Mouse (Mus musculus) hindbrain, embryonic 14.5 days (tissue): ENCODE measurements around the gene Hoxd11. TPM values are rescaled to one million over a fixed set of nuclear protein-coding genes. Genes with fewer than 3 reads are reported as not detected.

Source experiments
- ATAC-seq: fragments of 200-750 bp; cut with Nextera tagmentation; 2 replicates; pipeline ENCODE4 v1.8.0; 2017; ENCODE audit warnings: moderate number of reproducible peaks, mild to moderate bottlenecking, moderate TSS enrichment, moderate library complexity; ENCODE audit not compliant: low FRiP score
- DNase-seq: peaks from one replicate; pipeline ENCODE4 v3.0.0-alpha.2; 2015; ENCODE audit warnings: low spot score
- H3K27ac ChIP-seq: fragments of 300-500 bp; sonication (generic); 2 replicates; pipeline ENCODE4 v1.5.1; 2014; ENCODE audit warnings: mild to moderate bottlenecking, moderate library complexity
- H3K27me3 ChIP-seq: fragments of 300-500 bp; sonication (generic); 2 replicates; pipeline ENCODE4 v1.6.1; 2014; ENCODE audit warnings: mild to moderate bottlenecking, low read length, mixed read lengths; ENCODE audit not compliant: control insufficient read depth, insufficient read depth
- H3K36me3 ChIP-seq: fragments of 300-500 bp; sonication (generic); replicated peaks from 2 replicates; pipeline ENCODE4 v1.6.1; 2014; ENCODE audit not compliant: control insufficient read depth, insufficient read depth
- H3K4me1 ChIP-seq: fragments of 300-500 bp; sonication (generic); replicated peaks from 2 replicates; pipeline ENCODE4 v1.6.1; 2014; ENCODE audit warnings: antibody characterized with exemption, low read length, mixed read lengths; ENCODE audit not compliant: control insufficient read depth, insufficient read depth
- H3K4me2 ChIP-seq: fragments of 300-500 bp; sonication (generic); replicated peaks from 2 replicates; pipeline ENCODE4 v1.6.1; 2014; ENCODE audit warnings: mild to moderate bottlenecking, moderate library complexity
- H3K4me3 ChIP-seq: fragments of 300-500 bp; sonication (generic); replicated peaks from 2 replicates; pipeline ENCODE4 v1.5.1; 2014; ENCODE audit warnings: mild to moderate bottlenecking, low read length
- H3K9ac ChIP-seq: fragments of 300-500 bp; sonication (generic); 2 replicates; pipeline ENCODE4 v1.6.1; 2014
- H3K9me3 ChIP-seq: fragments of 300-500 bp; sonication (generic); 2 replicates; pipeline ENCODE4 v1.6.1; 2016; ENCODE audit warnings: low read length; ENCODE audit not compliant: control insufficient read depth
- WGBS: fragments of 180-500 bp; shearing (Covaris S2); extraction: QIAGEN DNeasy Blood & Tissue Kit; methylation state at CpG from one replicate; pipeline ENCODE4 v1.1.7; 2014; 5-methylcytosine and 5-hydroxymethylcytosine counted together
- polyA plus RNA-seq: library from polyadenylated mRNA; unstranded; fragments of >200 nt; fragmentation: Nextera tagmentation; extraction: Ambion mirVana; gene quantifications from 2 replicates; pipeline ENCODE4 v1.2.1, GENCODE M21; 2014

The Hoxd11 gene
- polyA plus RNA-seq, 1 experiment from 2014 or later: not detected

DNA sequence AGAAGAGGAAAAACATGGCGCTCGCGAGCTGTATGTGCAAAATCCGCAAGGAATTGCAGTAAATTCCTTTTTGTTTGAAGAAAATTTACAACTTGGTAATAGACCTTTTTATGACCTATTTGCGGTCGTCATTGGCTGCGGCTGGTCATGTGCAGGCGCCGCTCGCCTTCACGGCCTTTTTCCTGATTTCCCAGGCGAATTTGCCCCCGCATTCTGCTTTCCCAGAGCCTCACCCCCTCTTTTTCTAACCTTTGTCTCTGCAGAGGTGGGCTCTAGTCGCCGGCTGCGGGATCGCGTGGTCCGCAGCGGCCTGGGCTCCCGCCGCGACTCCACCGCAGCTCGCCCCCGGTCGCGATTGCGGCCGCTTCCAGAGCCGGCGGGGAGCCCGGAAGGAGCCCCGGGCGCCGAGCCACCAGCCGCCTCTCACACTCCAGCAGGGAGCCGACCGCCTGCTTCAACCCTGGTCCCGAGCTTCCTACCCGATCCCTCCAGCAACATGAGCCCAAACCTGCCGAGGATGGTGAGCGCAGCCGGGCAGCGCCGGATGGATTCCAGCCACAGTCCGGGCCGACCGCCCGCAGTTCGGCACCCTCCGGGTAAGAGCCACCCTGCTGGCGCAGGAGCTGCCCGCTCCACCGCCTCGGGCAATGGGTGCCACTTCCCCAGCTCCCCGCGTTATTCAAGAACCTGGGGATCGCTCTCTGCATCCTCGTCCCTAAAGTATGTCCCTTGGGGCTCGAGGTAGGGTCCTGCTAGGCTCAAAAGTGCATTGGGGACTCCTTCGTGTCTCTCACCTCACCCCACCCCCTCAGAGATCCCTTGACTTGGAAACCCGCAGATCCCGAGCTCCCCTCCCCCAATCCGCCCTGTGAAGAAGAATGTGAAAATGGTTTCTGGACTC is 32.6 kb downstream of the Hoxd11 start, which contains the start of the genes Hoxd3 and Hoxd4:
Gene Hoxd3 (plus strand): TSS at position 207 of the 901 bp plus-strand sequence.
Gene Hoxd4 (plus strand): TSS at position 209 of the 901 bp plus-strand sequence.
- Histone ChIP-seq H3K36me3 (no peaks in the 10 kb centered on the region), H3K27ac (peak within 1 kb of the TSS; percentile 47), H3K4me1 (no peaks in the 10 kb centered on the region; the same call in 1 of the 2 replicates), H3K4me2 (peak within 1 kb of the TSS; percentile 37), H3K27me3 (peaks cover 96% of the 10 kb centered on the region), H3K4me3 (peak within 1 kb of the TSS; percentile 31), H3K9ac (peak within 1 kb of the TSS; percentile 47), H3K9me3 (no peaks in the 10 kb centered on the region)
- DNase-seq: no peak
- ATAC-seq: no peak
- under 1% methylated on average over 65 of the region's 65 CpGs for WGBS

DNA sequence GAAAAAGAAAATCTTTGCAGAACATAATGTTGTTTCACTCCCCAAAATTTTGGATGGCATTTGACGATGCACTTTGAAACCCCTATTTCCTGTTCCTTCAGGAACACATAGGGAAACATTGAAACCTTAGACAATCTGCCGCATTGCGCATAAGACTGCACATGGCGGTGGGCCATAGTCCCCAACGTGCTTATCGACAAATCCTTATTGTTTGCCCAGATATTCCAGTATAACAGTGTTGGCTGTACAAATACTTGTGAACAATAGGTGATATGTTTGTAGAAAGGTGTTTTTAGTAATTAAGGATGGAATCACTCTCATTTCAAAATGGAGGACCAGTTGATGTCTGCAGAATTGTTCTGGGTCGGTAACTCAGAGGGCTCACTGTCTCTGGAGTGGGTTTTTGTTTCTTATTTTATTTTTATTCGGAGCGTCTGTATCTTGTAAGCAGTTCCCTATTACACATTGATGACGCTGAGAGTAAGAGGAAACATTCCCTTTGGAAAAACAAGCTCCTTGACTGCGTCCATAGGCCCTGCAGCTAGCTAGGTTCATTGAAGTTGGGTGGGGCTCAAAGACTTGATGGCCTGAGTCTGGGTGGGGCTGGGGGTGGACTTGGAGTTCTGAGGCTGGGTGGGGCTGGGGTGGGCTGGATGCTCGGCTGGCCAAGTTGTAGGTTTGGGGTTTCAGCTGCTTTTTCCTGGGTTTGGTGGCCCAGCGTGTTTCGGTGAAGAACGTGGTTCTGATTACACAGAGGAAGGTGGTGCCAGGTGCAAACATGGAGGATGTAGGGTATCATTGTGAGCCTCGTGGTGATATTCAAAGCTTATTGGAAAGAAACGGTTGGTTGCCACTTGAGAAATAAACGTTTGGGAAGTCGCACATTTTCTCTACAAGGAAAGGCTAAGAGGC is 34.1 kb downstream of the Hoxd11 start:
- no peaks in the 10 kb centered on the region for H3K9me3 ChIP-seq
- ATAC-seq (no peak), DNase-seq (no peak)
- no peak overlapping the region for H3K4me2 ChIP-seq
- peaks cover 97% of the 10 kb centered on the region for H3K27me3 ChIP-seq
- H3K4me1 ChIP-seq: no peaks in the 10 kb centered on the region; the same call in 1 of the 2 replicates
- H3K36me3 ChIP-seq: no peaks in the 10 kb centered on the region
- peak overlapping the region; percentile 31 for H3K4me3 ChIP-seq
- H3K27ac ChIP-seq: 0 out of 2 replicates have a peak overlapping the region, but pooled peaks have one; percentile 34
- 0 out of 2 replicates have a peak overlapping the region, but pooled peaks have one; percentile 8 for H3K9ac ChIP-seq
- WGBS: 6% methylated on average over 19 of the region's 19 CpGs

DNA sequence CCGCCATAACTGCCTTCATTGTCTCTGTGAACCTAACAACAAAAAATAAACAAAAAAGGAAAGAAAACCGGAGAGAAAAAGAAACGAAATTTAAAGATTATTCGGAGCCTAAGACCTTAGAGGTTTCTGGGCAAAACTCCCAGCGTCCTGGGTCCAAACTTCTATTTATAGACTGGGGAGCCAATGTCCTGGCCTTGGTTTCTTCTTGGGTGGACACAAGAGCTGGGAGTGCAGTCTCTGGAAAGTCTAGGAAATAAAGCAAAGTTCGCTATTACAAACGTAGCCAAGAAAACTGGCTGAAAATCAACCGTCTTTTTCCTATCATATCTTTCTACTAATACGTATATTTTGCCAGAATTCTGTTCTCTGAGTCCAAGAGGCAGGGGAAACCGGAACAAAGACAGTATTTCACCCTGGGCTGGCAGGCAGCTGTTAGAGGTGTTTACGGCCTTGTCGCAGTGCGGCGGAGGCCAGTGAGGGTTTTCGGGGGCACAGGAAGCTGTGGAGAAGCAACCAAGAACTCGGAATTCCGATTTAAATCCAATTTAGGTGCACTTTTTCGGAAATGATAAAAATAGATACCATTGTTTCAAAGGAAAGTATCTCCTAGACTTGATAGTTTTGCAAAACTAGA is 34.9 kb downstream of the Hoxd11 start:
- Histone ChIP-seq H3K27ac (no peak overlapping the region), H3K4me1 (no peaks in the 10 kb centered on the region; the same call in 1 of the 2 replicates), H3K27me3 (peaks cover 97% of the 10 kb centered on the region), H3K9me3 (no peaks in the 10 kb centered on the region), H3K4me3 (peak overlapping the region; percentile 31; the same call in 1 of the 2 replicates), H3K9ac (peak overlapping the region; percentile 8; the same call in 1 of the 2 replicates), H3K4me2 (peak overlapping the region; percentile 51; the same call in 1 of the 2 replicates), H3K36me3 (no peaks in the 10 kb centered on the region)
- 5% methylated on average over 18 of the region's 18 CpGs for WGBS
- ATAC-seq (no peak), DNase-seq (no peak)

DNA sequence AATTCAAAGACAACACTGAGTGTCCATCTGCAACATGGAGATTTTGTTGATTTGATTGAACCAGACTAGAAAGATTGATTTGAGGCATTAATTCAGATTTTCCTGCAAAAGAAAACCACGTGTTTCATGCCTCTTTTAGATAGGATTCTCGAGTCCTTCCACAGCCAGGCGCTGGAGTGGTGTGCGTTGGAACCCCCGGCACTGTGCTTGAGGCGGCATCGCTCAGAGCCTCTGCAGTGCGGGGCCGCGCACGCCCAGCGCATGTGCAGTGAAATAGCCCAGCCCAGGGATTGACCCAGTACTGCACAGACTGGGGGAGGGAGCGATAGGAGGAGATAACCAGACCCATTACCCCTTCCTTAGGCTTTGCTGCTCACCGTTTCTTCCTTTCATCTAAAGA is 35.5 kb downstream of the Hoxd11 start:
- Histone ChIP-seq H3K9ac (no peak overlapping the region), H3K36me3 (no peaks in the 10 kb centered on the region), H3K4me2 (peak overlapping the region; percentile 51), H3K27me3 (peaks cover 97% of the 10 kb centered on the region), H3K27ac (no peak overlapping the region), H3K9me3 (no peaks in the 10 kb centered on the region), H3K4me3 (peak overlapping the region; percentile 31; the same call in 1 of the 2 replicates), H3K4me1 (no peaks in the 10 kb centered on the region; the same call in 1 of the 2 replicates)
- under 1% methylated on average over 14 of the region's 14 CpGs for WGBS
- DNase-seq (no peak), ATAC-seq (0 out of 2 replicates have a peak, but pooled peaks have one; percentile 38)

DNA sequence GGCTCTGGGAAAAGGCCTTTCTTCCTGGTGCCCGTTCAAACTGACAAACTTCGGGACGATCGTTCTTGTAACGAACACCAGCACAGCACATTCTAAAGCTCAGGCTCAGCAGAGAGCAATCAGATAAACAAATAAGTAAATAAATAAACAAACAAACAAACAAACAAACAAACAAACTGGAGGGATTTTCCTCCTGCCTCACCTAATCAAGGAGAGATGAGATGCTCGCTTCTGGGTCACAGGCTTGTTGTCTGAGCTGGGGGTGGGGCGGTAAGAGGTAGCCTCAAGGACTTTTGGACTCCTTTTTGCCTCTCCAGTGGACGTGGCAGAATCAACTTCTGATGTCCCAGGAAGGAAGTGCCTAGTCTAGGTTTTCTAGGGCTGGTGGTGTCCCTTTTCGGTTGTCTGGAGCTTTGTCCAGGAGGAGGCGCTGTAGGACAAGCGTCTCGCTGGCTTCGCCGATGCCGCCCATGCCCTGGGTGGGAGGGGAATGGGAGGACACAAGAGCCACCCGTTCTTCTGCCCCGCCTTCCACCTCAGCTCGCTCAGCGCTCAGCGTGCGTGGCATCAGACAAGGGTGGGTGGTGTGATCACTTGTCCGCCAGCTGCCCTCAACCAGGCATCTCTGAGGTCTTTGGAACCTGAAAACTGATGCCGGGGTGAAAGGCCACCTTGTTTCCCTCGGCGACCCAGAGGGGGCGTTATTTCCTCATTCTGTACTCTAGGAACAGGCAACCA is 36.3 kb downstream of the Hoxd11 start:
- no peaks in the 10 kb centered on the region for H3K36me3 ChIP-seq
- peaks cover 97% of the 10 kb centered on the region for H3K27me3 ChIP-seq
- WGBS: 2% methylated on average over 26 of the region's 26 CpGs
- no peaks in the 10 kb centered on the region; the same call in 1 of the 2 replicates for H3K4me1 ChIP-seq
- DNase-seq (peak; percentile 92), ATAC-seq (peak; percentile 87)
- no peak overlapping the region for H3K27ac ChIP-seq
- peak overlapping the region; percentile 51 for H3K4me2 ChIP-seq
- no peak overlapping the region for H3K9ac ChIP-seq
- peak overlapping the region; percentile 16 for H3K4me3 ChIP-seq
- no peaks in the 10 kb centered on the region for H3K9me3 ChIP-seq

DNA sequence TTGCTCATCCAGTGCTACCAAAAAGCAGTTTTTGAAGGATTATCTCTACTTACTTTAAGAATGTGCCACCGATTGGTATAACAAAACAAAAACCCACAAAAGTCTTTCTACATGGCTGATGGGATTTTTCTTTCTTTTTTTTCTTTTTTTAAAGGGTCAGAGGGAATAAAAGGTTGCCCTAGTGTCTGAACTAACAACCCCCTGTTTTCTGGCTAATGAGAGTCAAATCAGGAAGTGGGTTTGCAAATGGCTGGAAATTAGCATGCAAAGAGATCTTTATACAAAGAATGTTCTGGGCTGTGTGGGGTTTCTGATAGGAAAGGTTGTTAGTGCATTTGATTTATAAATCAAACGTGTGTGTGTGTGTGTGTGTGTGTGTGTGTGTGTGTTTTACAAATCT is 41.0 kb downstream of the Hoxd11 start:
- no peak overlapping the region for H3K9ac ChIP-seq
- WGBS: 12% methylated on average over 2 of the region's 2 CpGs
- H3K4me2 ChIP-seq: no peak overlapping the region
- no peaks in the 10 kb centered on the region for H3K9me3 ChIP-seq
- no peak for ATAC-seq
- H3K4me3 ChIP-seq: no peak overlapping the region
- H3K27me3 ChIP-seq: peaks cover 99% of the 10 kb centered on the region
- no peaks in the 10 kb centered on the region for H3K36me3 ChIP-seq
- no peak for DNase-seq
- H3K4me1 ChIP-seq: peaks cover 9% of the 10 kb centered on the region; the same call in 1 of the 2 replicates
- no peak overlapping the region for H3K27ac ChIP-seq

DNA sequence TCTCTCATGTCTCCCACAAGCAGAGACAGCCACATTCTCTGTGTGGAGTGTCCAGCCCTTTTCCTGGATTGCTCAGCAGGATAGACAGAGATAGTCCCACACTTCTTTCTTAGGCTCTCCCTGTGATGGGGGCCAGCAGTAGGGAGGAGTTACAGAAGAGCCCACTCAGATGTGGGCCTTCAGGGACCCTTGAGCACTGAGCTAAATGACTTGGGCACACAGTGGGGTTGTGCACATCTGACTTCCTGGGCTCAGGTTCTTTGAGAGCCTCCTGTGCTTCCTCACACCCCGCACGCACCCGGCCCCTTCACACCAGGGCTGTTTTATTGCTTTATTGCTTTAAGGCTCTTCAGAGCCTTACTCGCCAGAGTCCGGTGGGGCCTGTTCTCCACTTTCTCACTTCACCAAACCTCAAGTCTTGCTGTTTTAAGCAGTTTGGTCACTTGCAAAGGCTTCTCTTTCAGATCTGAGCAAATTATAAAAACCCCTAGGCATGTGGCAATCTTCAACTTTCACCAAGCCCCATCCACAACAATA is 41.7 kb downstream of the Hoxd11 start:
- H3K4me3 ChIP-seq: no peak overlapping the region
- ATAC-seq (no peak), DNase-seq (no peak)
- 0 out of 2 replicates have a peak overlapping the region, but pooled peaks have one; percentile 2 for H3K4me2 ChIP-seq
- no peaks in the 10 kb centered on the region for H3K9me3 ChIP-seq
- peaks cover 99% of the 10 kb centered on the region for H3K27me3 ChIP-seq
- no peak overlapping the region for H3K9ac ChIP-seq
- H3K36me3 ChIP-seq: no peaks in the 10 kb centered on the region
- 11% methylated on average over 5 of the region's 5 CpGs for WGBS
- peaks cover 9% of the 10 kb centered on the region; the same call in 1 of the 2 replicates for H3K4me1 ChIP-seq
- H3K27ac ChIP-seq: no peak overlapping the region

DNA sequence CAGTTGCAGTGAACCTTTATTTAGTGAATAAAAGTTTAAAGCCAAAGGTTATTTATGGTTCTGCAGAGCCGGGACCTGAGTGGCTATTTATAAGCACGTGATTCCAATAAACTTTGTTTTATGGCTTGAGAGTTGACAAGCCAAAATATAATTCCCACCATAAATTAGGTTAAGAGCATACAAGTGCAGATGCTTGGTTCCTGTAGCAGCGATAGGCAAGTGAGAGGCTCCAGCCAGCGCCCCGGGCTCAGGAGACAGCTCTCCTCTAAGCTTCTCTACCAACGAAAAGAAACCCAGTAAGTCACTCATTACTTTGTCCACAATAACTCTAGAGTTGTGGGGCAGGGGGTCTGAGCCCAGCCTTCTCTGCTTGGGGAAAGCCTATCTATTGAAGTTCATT is 42.5 kb downstream of the Hoxd11 start:
- Histone ChIP-seq H3K27me3 (peaks cover 99% of the 10 kb centered on the region), H3K4me1 (peaks cover 14% of the 10 kb centered on the region; the same call in 1 of the 2 replicates), H3K36me3 (no peaks in the 10 kb centered on the region), H3K27ac (no peak overlapping the region), H3K4me3 (no peak overlapping the region), H3K4me2 (0 out of 2 replicates have a peak overlapping the region, but pooled peaks have one; percentile 82), H3K9me3 (no peaks in the 10 kb centered on the region), H3K9ac (no peak overlapping the region)
- DNase-seq (no peak), ATAC-seq (no peak)
- WGBS: 8% methylated on average over 6 of the region's 6 CpGs
